Mouse (Mus musculus): Measurements from ENCODE around the gene Arfgap3.
"Not testable (repeated sequence)": the region's sequence is repeated elsewhere in the genome, so short reads cannot be mapped to it uniquely, and the experiment has no call there.

Gene Arfgap3

DNA sequence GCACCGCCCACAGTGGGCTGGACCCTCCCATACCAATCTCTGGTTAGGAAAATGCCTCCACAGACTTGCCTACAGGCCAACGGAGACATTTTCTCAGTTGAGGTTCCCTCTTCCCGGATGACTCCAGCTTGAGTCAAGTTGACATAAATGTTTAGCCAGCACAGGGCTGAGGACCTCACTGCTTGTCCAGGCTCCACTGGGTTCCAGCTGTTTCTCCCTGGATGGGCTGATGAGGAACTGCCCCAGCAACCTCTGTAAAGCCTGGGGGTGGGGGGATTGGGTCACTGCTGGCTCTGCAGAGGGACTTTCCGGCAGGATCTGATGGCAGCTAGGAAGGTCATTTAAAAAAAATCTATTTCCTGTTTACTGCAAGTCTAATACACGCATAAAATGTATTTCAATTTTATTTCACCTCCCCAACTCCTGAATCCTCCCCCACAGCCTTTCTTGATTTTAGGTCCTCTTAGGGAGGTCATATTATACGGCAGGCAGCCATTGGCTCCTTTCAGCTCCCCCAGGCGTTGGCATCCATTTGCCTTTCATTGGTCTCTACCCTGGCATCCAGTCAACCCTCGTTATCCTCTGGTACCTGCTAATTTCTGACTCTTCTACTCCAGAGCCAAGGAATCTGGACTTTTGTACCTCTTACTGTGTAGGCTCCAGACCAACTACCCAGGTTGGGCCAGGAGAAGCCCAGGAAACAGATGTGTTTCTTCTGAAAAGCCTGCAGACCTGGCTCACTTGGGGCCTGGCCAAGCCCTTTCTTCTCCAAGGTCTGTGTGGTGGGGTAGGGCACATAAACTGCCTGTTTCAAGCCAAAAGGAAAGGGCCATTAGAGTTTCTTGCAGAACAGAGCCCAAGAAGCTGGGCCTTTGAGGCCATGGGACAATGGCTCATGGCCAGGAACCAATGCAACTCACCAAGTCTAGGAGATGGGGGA lies 56.1 kb downstream of the Arfgap3 start:
- DNase-seq = no peak

DNA sequence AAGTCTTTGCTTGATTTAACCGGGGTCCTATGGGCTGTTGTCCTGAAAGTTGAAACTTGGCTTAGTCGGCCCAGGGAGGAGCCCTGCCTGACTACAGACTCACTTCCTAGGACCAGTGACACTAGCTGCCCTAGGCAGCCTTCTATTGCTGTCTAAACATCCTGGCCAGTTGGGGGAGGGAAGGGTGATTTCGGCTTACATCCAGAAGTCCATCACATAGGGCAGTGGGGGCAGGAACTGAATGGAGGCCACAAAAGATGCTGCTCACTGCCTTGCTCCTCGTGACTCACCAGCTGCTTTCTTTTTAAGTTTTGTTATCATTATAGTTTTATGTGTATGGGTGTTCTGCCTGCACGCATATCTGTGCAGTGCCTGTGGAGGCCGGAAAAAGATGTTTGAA lies 56.9 kb downstream of the Arfgap3 start:
- no peak for DNase-seq

DNA sequence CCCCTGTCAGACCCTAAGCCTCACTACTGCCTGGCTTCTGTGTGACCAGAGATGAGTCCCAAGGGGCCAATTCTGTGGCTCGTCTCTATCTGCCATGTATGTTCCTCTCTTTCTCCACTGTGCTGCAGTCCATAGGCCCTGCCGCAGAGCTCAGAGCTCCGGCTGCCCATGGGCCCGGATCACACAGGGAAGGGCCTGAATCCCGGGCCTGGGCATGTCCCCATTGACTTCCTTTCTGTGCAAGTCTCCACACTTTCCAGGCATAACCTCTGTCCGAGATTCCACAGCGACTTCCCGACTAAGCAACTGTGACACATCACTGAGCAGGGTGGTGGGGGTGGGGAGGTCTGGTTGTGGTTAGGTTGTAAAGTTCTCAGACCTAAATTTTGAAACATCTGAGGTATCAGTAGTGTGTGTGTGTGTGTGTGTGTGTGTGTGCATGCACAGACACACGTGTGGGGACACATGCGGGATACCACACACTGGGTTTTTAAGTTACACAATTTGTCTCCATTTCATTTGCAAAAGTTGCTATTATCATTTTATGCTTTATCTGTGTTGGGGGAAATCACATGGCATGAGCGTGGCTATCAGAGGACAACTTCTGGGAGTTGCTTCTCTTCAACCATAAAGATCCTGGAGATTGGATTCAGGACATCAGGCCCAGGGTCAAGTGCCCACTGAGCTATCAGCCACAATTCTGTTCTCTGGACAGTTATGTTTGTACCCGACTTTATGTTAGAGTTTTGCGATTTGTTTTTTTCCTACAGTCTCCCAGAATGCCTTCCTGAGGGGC lies 57.6 kb downstream of the Arfgap3 start:
- no peak for DNase-seq

DNA sequence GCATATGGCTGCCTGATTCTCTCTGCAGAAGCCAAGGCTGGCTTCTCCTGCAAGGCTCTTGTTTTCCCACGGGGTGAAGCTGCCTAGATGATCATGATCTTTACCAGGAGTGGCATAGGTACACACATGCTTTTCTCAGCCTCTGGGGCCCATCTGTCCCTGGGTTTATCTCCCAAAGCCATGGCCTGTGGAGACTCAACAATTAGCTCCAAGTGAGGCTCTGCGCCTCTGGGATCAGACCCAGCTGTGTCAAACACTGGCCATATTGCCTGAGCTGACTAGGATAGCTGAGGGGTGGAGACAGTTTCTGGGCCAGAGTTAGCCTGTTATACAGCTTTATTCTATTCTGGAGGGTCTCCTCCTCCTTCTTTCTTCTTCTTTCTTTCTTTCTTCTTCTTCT lies 59.1 kb downstream of the Arfgap3 start:
- DNase-seq = no peak

DNA sequence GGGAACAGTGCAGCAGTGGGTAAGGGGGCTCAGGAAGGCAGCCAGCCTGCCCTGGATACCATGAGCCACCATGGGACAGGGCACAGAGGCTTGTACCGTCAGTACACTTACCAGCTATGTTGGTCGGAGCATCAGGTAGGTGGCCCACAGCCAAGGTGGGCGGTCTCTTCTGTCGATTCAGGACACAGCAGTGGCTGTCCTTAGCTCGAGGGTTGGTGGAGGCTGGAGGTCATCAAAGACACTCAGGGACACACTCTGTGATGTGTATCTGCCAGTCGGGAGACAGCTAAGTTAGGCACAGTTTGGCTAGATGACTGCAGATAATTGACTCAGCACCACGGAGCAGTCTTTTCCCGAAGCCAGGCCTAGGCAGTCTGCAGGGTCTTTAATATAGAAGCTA lies 65.2 kb downstream of the Arfgap3 start:
- DNase-seq = no peak

DNA sequence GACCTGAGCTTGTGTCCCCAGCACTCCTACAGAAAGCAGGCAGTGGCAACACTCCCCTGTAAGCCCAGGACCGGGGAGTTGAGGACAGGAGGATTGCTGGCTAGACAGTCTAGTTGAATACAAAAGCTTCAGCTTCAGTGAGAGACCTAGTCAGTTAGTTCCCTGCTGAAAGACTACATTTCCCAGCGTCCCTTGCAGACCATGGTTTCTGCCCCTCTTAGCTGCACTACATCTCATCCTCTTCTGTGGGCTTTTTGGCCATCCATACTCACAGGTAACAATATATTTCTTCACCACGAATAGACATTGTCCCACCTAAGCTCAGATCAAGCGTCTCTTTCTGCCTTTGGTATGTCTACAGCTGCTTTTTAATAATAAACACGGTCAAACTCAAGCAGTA lies 67.7 kb downstream of the Arfgap3 start:
- DNase-seq = no peak

DNA sequence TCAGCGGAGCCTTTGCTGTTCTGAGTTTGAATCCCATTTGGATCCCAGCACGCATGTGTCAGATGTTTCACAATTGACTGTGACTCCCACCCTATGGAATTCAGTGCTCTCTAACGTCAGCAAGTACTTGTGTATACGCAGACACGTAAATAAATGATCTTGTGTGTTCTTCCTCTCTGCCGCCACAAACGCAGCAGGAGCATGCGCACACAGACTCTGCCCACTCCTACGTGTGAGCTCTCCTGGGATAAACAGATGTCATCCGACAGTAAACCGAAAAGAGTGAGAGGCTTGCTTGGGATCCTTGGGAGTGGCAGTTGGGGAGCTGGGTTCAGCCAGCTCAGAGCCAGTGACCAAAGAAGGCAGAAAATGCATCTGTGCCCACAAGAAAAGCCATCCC lies 68.7 kb downstream of the Arfgap3 start:
- DNase-seq = no peak

DNA sequence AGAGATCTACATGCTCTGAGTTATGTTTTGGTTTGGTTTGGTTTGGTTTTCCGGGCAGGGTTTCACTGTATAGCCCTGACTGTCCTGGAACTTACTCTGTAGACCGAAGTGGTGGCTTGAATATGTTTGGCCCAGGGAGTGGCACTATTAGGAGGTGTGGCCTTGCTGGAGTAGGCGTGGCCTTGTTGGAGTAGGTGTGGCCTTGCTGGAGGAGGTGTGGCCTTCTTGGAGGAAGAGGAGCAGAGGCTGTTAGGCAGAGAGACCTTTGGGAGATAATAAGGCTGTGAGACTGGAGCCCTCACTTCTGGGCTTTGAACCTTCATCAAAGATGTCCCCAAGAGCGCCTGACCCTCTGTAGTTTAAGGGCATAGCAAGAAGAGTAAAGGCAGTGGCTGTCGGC lies 71.5 kb downstream of the Arfgap3 start:
- no peak for DNase-seq

DNA sequence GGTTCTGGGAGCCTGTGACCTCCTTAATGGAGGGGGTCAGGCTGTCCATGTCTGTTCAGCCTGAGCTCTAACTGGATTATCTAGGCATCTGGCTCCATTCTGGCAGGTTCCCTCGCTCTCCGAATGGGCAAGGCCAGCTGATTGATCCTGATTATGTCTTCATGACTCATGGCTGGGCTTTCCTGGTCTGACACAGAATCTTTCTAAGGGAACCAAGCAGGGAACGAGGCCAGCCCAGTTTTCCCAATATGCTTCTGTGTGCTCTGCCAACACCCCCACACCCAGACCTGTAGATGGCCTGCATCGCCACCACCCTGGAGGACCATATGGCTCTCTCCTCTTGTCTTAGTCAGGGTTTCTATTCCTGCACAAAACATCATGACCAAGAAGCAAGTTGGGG lies 72.6 kb downstream of the Arfgap3 start:
- no peak for DNase-seq

DNA sequence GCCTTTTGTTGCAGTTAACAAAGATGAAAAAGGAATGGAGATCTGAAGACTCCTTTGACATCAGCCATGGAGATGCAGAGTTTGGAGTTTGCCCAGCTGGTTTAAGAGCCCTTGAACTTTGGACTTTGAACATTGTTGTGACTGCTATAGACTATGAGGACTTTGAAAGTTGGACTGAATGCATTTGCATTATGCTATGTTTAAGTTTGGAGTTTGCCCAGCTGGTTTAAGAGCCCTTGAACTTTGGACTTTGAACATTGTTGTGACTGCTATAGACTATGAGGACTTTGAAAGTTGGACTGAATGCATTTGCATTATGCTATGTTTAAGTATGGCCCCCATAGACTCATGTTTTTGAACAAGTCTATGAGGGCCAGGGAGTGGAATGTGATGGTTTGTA lies 75.8 kb downstream of the Arfgap3 start:
- not testable (repeated sequence) for DNase-seq

DNA sequence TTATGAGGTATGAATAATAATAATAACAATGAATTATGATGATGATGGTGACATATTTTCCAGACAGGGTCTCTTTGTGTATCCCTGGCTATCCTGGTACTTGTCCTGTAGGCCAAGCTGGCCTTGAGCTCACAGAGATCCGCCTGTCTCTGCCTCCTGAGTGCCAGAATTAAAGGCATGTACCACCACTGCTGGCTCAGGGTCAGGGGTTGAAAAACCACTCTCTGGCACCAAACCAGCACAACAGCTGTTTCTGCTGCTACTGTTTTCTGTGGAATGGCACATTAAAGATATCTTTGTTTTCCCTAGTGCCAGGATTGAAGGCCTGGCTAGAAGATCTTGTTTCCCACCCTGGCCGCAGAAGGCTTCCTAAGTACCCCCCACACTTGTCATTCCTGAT lies 77.0 kb downstream of the Arfgap3 start:
- DNase-seq = no peak

DNA sequence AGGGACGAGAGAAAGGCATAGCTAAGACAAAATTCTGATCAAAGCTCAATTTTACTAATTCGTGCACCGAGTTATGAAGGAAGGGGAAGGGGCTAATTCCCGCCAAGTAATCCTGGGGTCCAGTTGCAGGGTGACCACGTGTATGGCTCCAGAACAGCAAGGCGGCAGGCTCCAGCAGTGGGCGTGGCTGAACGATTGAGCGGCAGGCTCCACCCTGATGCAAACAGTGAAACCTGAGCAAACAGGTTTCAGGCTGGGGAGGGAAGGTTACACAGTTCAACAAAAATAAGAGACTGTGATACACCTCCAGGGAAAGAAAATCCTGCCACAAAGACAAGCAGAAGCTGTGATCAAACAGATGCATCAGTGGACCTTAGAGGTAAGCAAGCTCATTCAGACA lies 78.8 kb downstream of the Arfgap3 start:
- not testable (repeated sequence) for DNase-seq

DNA sequence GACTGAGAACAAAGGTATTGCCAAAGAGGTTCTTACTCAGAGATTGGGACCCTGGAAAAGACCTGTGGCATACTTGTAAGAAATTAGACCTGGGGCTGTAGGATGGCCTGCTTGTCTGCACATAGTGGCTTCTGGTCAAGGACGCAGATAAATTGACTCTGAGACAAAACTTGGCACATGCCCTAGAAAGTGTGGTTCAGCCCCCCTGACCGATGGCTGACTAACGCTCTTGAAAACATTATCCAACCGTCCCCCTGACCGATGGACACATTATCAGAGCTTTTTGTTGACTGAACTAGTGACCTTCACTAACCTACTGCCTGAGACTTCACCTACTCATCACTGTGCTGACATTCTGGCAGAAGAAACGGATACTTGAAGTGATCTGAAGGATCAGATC lies 80.1 kb downstream of the Arfgap3 start:
- DNase-seq = not testable (repeated sequence)

DNA sequence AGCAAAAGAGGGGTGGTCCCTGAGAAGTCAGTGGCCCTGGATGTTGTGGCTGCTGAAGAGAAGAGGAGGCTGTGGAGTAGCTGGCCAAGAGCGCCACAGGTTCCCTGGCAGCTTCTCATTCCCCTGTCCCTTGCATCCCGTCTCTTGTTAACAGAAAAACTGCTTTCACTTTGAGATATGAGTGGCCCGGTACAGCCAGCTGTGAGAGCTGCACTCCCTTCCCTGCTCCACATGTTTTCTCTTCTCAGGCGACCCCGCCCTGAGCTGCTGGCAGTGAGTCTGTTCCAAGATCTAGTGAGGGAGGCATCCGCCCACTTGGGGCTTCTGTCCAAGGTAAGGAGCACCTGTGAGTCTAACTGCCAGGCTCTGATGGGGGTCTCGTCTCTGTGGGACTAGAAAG lies 81.6 kb downstream of the Arfgap3 start:
- not testable (repeated sequence) for DNase-seq

DNA sequence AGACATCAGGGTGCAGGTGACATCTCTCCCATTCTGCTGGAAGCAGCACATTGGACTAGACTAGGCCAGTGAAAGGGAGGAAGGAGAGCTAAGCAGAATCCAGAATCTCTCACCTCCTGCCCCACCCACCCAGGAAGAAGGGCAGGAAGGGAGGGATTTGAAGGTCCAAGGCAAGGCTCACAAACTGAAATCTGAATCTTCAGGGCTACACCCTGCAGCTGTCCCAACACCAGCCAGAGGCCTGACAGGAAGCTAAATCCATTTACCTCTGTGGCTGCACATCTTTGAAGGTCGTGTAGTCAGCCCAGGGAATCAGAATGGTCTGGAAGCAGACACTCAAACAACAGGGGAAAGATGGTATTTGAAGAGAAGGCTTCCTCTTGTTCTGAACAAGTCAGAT lies 84.8 kb downstream of the Arfgap3 start:
- no peak for DNase-seq

DNA sequence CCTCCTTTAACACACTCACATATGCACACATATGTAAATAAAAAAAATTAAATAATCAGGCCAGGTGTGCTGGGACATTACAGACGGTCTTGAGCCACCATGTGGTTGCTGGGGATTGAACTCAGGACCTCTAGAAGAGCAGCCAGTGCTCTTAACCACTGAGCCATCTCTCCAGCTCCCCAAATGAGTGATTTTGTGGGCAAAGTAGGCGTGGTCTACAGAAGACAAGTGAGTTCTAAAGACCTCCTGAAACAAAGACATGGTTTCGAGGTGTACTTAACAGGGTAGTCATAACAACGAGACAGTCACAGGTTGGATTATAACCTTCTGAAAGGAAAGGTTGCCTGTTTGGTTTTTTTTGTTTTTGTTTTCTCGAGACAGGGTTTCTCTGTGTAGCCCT lies 86.6 kb downstream of the Arfgap3 start:
- DNase-seq = no peak

DNA sequence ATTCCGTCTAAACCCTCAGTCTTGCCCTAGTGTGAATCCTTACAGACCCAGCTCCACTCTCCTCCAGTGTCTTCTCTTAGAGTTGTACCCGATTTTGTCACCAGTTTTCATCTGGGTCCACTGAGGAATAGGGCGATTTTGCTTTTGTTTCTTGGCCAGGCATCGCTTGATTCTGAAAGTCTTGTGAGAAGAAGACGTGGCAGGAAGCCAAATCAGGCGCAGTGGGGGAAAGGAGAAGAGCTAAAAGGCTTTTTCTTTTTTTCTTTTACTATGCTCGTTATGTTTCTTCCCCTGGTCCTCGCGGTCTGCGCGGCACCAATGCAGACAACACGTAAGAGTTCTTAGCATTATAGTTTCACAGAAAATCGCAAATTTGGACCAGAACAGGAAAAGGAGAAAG lies 92.1 kb downstream of the Arfgap3 start:
- DNase-seq = no peak

DNA sequence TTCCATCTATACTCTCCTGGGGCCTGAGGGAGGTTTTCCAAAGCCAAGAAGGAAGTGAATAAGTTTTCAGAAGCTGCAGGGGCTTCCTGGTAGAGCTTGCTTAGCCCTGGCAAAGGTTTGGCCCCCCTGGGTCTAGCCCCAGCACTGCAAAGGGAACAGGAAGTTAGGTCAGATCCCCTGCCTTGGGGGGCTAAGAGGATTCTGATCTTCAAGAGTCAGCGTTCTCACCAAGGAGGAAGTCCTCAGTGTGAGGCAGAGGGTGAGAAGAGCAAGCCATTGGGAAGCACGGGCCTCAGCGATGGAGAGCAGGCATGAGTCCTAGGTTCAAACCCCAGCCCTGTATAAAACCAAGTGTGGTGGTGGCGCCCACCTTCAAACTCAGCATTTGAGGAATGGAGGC lies 93.6 kb downstream of the Arfgap3 start:
- DNase-seq = no peak

DNA sequence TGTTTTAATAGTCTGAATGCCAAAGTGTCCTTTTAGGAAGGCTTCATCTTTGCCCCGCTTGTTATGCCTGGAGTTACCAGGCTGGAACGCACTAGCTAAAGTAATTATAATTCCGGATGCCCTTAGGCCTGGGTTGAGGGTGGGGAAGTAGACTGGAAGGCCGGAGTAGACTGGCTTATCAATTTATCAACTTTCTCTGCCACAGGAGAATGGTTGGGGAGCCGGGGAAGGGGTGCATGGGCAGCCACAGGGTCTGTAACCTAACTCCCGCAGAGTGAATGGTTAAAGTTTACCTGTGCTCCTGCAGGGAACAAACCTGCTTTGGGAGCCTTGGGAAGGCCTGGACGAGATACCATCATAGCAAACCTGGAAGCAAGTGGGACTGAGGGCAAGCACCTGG lies 94.1 kb downstream of the Arfgap3 start:
- DNase-seq = no peak

DNA sequence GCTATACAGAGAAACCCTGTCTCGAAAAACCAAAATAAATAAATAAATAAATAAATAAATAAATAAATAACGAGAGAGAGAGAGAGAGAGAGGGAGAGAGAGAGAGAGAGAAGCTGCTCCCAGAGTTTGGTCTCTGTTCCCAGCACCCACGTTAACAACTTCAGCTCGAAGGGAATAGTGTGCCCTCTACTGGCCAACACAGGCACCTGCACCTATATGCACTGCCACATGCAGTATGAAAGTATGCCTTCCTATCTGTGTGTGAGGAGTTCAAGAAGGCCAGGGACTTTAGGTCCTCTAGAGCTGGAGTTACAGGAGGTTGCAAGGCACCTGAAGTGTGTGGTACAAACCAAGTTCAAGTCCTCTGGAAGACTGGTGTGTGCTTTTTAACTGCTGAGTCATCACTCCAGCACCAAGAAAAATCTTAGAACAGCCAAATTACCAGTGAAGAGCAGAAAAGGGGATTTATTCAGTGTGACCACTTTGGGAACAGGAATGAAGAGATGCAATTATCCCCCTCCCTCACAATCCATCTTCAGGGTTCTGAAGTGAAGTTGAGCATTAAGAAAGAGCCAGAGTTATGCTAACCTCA lies 94.8 kb downstream of the Arfgap3 start:
- DNase-seq = no peak

DNA sequence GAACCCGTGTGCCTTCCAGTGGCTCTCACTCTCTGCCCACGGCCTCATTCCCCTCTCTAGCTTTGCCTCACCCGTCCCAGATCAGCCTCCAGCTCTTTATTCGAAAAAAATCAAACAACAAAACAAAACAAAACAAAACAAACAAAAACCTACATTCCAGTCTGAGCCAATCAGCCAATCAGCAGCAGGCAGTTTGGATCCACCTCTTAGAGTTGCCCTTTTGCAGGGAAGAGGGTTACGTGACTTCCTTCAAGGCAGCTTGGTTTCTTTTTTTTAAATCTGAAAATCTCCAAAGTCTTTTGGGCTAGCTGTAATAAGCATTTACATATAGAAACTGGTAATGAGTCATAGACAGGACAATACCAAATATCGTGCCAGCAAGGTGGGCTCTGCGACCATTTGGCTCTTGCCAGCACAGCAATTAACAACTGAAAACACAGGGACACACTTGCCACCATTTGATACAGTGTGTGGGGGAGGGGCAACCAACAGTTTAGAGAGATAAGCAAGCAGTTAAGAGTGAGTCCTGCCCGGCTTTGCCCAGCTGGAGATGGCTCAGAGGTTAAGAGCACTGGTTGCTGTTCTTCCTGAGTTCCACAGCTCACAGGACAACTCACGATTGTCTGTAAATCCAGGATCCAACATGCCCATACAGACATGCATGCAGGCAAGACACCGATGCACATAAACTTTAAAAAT lies 95.5 kb downstream of the Arfgap3 start:
- no peak for DNase-seq

DNA sequence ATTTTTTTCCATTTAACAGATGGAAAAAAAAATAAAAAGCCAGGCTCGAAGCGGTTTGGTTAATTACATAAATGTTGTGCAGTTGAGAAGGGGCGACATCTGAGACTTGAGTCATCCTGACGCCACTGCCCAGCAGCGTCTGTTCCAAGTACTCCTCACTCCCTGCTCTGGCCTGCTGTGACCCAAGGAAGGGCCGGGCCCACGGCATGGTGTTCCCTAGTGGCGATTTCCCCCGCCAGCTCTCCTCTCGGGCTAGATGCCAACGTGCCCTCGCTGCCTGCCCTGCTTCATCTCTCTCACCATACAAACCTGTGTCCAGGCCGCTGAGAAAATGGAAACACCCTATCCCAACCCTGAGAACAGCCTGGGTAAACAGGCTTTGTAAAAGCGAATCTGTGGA lies 98.0 kb downstream of the Arfgap3 start:
- no peak for DNase-seq

All from spleen, adult 18-20 months (tissue).